Comparison of ENCODE assay signal across 11 mouse cellular contexts in genomic region chr5:93095301-93095700, GRCm38 (mm10). TPM values are rescaled to one million over a fixed set of nuclear protein-coding genes. Genes with fewer than 3 reads are reported as not detected.
A peak's percentile ranks its signal among the peaks of the same experiment; 100 is the strongest.
DNase-seq lines count a peak whose midpoint lies in the region; ATAC-seq and TF ChIP-seq lines count a peak whose summit lies in the region.
"Had no signal": no experiment of that assay in that cellular context is flagged by ENCODE, and none has a peak within 500 bp of the region (broad histone marks: within the 10 kb centered on the region; RNA-seq: fewer than 3 reads in every experiment).

No protein-coding gene starts in this region.

- TF ChIP-seq EP300 in heart, postnatal 0 days (IDR thresholded peaks at IDR 0.05; ENCODE audit: low read depth) = no peak

- WGBS in heart, postnatal 0 days = 79% methylated on average over 7 of the region's 7 CpGs
- WGBS in embryonic facial prominence, embryonic 15.5 days = 25% methylated on average over 7 of the region's 7 CpGs
- 56% methylated on average over 7 of the region's 7 CpGs for WGBS in intestine, embryonic 14.5 days
- 58% methylated on average over 6 of the region's 7 CpGs for WGBS in midbrain, postnatal 0 days

- DNase-seq in heart, postnatal 0 days (ENCODE audit: low spot score) = no peak
- no peak for DNase-seq in heart, adult 9 months (ENCODE audit: low spot score in 2 of 2)
- peak; percentile 50 for DNase-seq in intestine, embryonic 14.5 days (ENCODE audit: low spot score)
- DNase-seq in midbrain, postnatal 0 days (ENCODE audit: low spot score) = no peak
- no peak for DNase-seq in adrenal gland, adult 18-20 months (ENCODE audit: low spot score in 2 of 2)
- no peak for DNase-seq in adrenal gland, adult 8-10 months
- DNase-seq: adrenal gland, postnatal 25 days had no signal

- H3K9me3 ChIP-seq in heart, postnatal 0 days (replicated peaks; ENCODE audit: control insufficient read depth, low read length) = no peaks in the 10 kb centered on the region
- H3K9me3 ChIP-seq in embryonic facial prominence, embryonic 15.5 days (replicated peaks) = no peaks in the 10 kb centered on the region
- no peaks in the 10 kb centered on the region for H3K9me3 ChIP-seq in intestine, embryonic 14.5 days (ENCODE audit: control insufficient read depth, low read length)
- no peaks in the 10 kb centered on the region for H3K9me3 ChIP-seq in midbrain, postnatal 0 days (ENCODE audit: low read length)

- ATAC-seq in heart, postnatal 0 days (ENCODE audit: insufficient read depth, low read depth) = no peak
- no peak for ATAC-seq in embryonic facial prominence, embryonic 15.5 days (ENCODE audit: insufficient number of reproducible peaks, low FRiP score, low TSS enrichment, low read depth)
- no peak for ATAC-seq in intestine, embryonic 14.5 days (replicated peaks; ENCODE audit: low FRiP score, low TSS enrichment, low read depth)
- no peak for ATAC-seq in midbrain, postnatal 0 days (ENCODE audit: low FRiP score)
- no peak for ATAC-seq in erythroid progenitor cell, adult 5-6 weeks (replicated peaks; ENCODE audit: low FRiP score, poor library complexity, severe bottlenecking)

- peak overlapping the region; percentile 86 for H3K4me2 ChIP-seq in heart, postnatal 0 days (ENCODE audit: low read depth, low read length)
- H3K4me2 ChIP-seq in embryonic facial prominence, embryonic 15.5 days (replicated peaks) = peak overlapping the region; percentile 84
- H3K4me2 ChIP-seq in intestine, embryonic 14.5 days (ENCODE audit: low read length) = peak overlapping the region; percentile 99
- peak overlapping the region; percentile 91 for H3K4me2 ChIP-seq in midbrain, postnatal 0 days (ENCODE audit: low read depth, low read length, poor library complexity, severe bottlenecking)

- no peak overlapping the region for H3K27ac ChIP-seq in heart, postnatal 0 days (ENCODE audit: low read depth)
- 0 out of 2 replicates have a peak overlapping the region, but pooled peaks have one; percentile 95 for H3K27ac ChIP-seq in embryonic facial prominence, embryonic 15.5 days (replicated peaks)
- no peak overlapping the region for H3K27ac ChIP-seq in intestine, embryonic 14.5 days (ENCODE audit: low read depth)
- H3K27ac ChIP-seq in midbrain, postnatal 0 days (ENCODE audit: low read depth, low read length) = no peak overlapping the region

- no peaks in the 10 kb centered on the region for H3K36me3 ChIP-seq in heart, postnatal 0 days (replicated peaks; ENCODE audit: control insufficient read depth, insufficient read depth, low read length)
- H3K36me3 ChIP-seq in embryonic facial prominence, embryonic 15.5 days = no peaks in the 10 kb centered on the region
- 0 out of 2 replicates have a peak, but pooled peaks cover 5% of the 10 kb centered on the region for H3K36me3 ChIP-seq in intestine, embryonic 14.5 days (ENCODE audit: control insufficient read depth, insufficient read depth, low read length)
- no peaks in the 10 kb centered on the region for H3K36me3 ChIP-seq in midbrain, postnatal 0 days (ENCODE audit: insufficient read depth, low read length)

- peaks cover 34% of the 10 kb centered on the region for H3K4me1 ChIP-seq in heart, postnatal 0 days (ENCODE audit: control insufficient read depth, insufficient read depth)
- H3K4me1 ChIP-seq in embryonic facial prominence, embryonic 15.5 days = peaks cover 66% of the 10 kb centered on the region
- peaks cover 60% of the 10 kb centered on the region for H3K4me1 ChIP-seq in intestine, embryonic 14.5 days (replicated peaks; ENCODE audit: control insufficient read depth, insufficient read depth, low read length)
- H3K4me1 ChIP-seq in midbrain, postnatal 0 days (ENCODE audit: insufficient read depth, low read length) = peaks cover 20% of the 10 kb centered on the region

- peak overlapping the region; percentile 77 for H3K4me3 ChIP-seq in heart, postnatal 0 days (ENCODE audit: low read depth, low read length)
- peak overlapping the region; percentile 69 for H3K4me3 ChIP-seq in embryonic facial prominence, embryonic 15.5 days (replicated peaks)
- peak overlapping the region; percentile 81 for H3K4me3 ChIP-seq in intestine, embryonic 14.5 days (ENCODE audit: low read depth, low read length)
- H3K4me3 ChIP-seq in midbrain, postnatal 0 days (ENCODE audit: low read depth, low read length) = peak overlapping the region; percentile 79; the same call in 1 of the 2 replicates

- no peak for TF ChIP-seq CTCF in heart, postnatal 0 days (IDR thresholded peaks at IDR 0.05; ENCODE audit: low read depth)
- no peak for TF ChIP-seq CTCF in midbrain, postnatal 0 days (IDR thresholded peaks at IDR 0.05)

- H3K27me3 ChIP-seq in heart, postnatal 0 days (ENCODE audit: control insufficient read depth, insufficient read depth, low read length) = no peaks in the 10 kb centered on the region
- H3K27me3 ChIP-seq in embryonic facial prominence, embryonic 15.5 days = no peaks in the 10 kb centered on the region
- no peaks in the 10 kb centered on the region for H3K27me3 ChIP-seq in intestine, embryonic 14.5 days (replicated peaks; ENCODE audit: control insufficient read depth, insufficient read depth, low read length)
- H3K27me3 ChIP-seq in midbrain, postnatal 0 days (ENCODE audit: insufficient read depth, low read length) = no peaks in the 10 kb centered on the region

- no peak overlapping the region for H3K9ac ChIP-seq in heart, postnatal 0 days (replicated peaks; ENCODE audit: low read depth, low read length)
- no peak overlapping the region for H3K9ac ChIP-seq in embryonic facial prominence, embryonic 15.5 days
- H3K9ac ChIP-seq in intestine, embryonic 14.5 days (ENCODE audit: low read length) = peak overlapping the region; percentile 12; the same call in 1 of the 2 replicates
- H3K9ac ChIP-seq in midbrain, postnatal 0 days (replicated peaks; ENCODE audit: low read length, poor library complexity, severe bottlenecking) = no peak overlapping the region

RNA-seq across cellular contexts. Expression of gene Sept11, which starts 2.1 kb away (rescaled TPM):
- total RNA-seq in heart, postnatal 0 days (2014; rRNA removed; ENCODE audit: low replicate concordance) = 38.2 and 52.2 TPM in 2 replicates
- polyA plus RNA-seq in heart, postnatal 0 days (2015; fragmentation: Nextera tagmentation; extraction: Ambion mirVana) = 47.6 and 49.5 TPM in 2 replicates
- 195 and 200 TPM in 2 replicates for polyA plus RNA-seq in embryonic facial prominence, embryonic 15.5 days (2015; fragmentation: Nextera tagmentation; extraction: Ambion mirVana)
- 178 and 186 TPM in 2 replicates for polyA plus RNA-seq in intestine, embryonic 14.5 days (2014; fragmentation: Nextera tagmentation; extraction: Ambion mirVana)
- total RNA-seq in midbrain, postnatal 0 days (2014; rRNA removed) = 95.9 and 100 TPM in 2 replicates
- 87.7 and 96.0 TPM in 2 replicates for polyA plus RNA-seq in midbrain, postnatal 0 days (2015; fragmentation: Nextera tagmentation; extraction: Ambion mirVana)
- total RNA-seq in adrenal gland, adult 18-20 months (2021) = 10 to 100 TPM; 31.9 to 41.2 TPM
- 14.7 and 22.3 TPM in 2 replicates for total RNA-seq in erythroid progenitor cell, adult 5-6 weeks (2015; ENCODE audit: low replicate concordance)
- 5.4 and 9.0 TPM in 2 replicates for total RNA-seq in erythroid progenitor cell, adult 5-6 weeks (2017; ENCODE audit: low replicate concordance)
- total RNA-seq in adrenal gland, adult 8-10 months (2022) = 10 to 100 TPM; 40.3 to 44.5 (median 42.4) TPM

RNA-seq across cellular contexts. Expression of gene Sowahb, which starts 50.5 kb away (rescaled TPM):
- total RNA-seq in heart, postnatal 0 days (2014; rRNA removed; ENCODE audit: low replicate concordance) = not detected in 2 replicates
- polyA plus RNA-seq in heart, postnatal 0 days (2015; fragmentation: Nextera tagmentation; extraction: Ambion mirVana) = not detected in 2 replicates
- polyA plus RNA-seq in embryonic facial prominence, embryonic 15.5 days (2015; fragmentation: Nextera tagmentation; extraction: Ambion mirVana) = 0.46 and 0.68 TPM in 2 replicates
- polyA plus RNA-seq in intestine, embryonic 14.5 days (2014; fragmentation: Nextera tagmentation; extraction: Ambion mirVana) = 3.3 and 3.9 TPM in 2 replicates
- total RNA-seq in midbrain, postnatal 0 days (2014; rRNA removed) = 0.14 and 0.16 TPM in 2 replicates
- 0.06 TPM in 1 of 2 replicates, not detected in the other for polyA plus RNA-seq in midbrain, postnatal 0 days (2015; fragmentation: Nextera tagmentation; extraction: Ambion mirVana)
- under 1 TPM; 0.06 to 0.13 TPM for total RNA-seq in adrenal gland, adult 18-20 months (2021)
- total RNA-seq in erythroid progenitor cell, adult 5-6 weeks (2015; ENCODE audit: low replicate concordance) = not detected in 2 replicates
- total RNA-seq in erythroid progenitor cell, adult 5-6 weeks (2017; ENCODE audit: low replicate concordance) = not detected in 2 replicates
- total RNA-seq in adrenal gland, adult 8-10 months (2022) = under 1 TPM; 0.06 to 0.22 (median 0.10) TPM
- total RNA-seq: adrenal gland, postnatal 25 days; monocyte, adult 5-6 weeks had no signal
- polyA plus RNA-seq: spleen, adult 2 months had no signal
